Mouse (Mus musculus) adrenal gland, adult (tissue): ENCODE results near the gene Piwil4.
"Not testable (repeated sequence)": the region's sequence is repeated elsewhere in the genome, so short reads cannot be mapped to it uniquely, and the experiment has no call there.

Experiments
- DNase-seq, 2 experiments: peaks; one replicate each; pipeline ENCODE4 v3.0.0; 2022 to 2023; ENCODE audit warnings: low spot score in 1 of 2; ENCODE audit not compliant: inconsistent age in 2 of 2

Piwil4 gene

GRCm38 (mm10) chr9:14726629-14727028 is 13.9 kb downstream of the Piwil4 start:
- no peak for DNase-seq

GRCm38 (mm10) chr9:14726005-14726404 is 14.5 kb downstream of the Piwil4 start:
- no peak for DNase-seq

- no peak for DNase-seq
Observed at GRCm38 (mm10) chr9:14724755-14725420, 15.6 kb downstream of the Piwil4 start.

- no peak for DNase-seq
Observed at GRCm38 (mm10) chr9:14721610-14722009, 18.9 kb downstream of the Piwil4 start.

DNA sequence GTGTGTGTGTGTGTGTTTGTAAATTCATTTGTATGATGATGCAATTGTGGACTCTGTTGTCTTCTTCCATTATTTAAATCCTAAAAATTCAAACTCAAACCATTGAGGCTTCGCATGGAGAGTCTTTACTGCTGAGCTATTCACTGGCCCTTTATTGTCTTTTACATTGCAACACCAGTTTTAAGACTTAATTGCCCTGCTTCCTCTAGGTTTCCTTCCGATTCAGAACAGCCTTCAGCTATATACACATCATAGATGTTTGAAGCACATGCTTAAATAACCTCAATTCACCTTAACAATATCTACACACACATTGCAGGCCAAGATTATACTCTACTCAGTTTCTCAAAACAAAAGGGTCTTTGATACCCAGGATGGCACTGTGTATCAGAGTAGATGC is 20.1 kb downstream of the Piwil4 start:
- DNase-seq = no peak

GRCm38 (mm10) chr9:14718332-14718691 is 22.2 kb downstream of the Piwil4 start:
- DNase-seq = no peak

GRCm38 (mm10) chr9:14717689-14718331 is 22.7 kb downstream of the Piwil4 start:
- DNase-seq = peak; percentile 19 to 57

- no peak for DNase-seq
Observed at GRCm38 (mm10) chr9:14715258-14715657, 25.3 kb downstream of the Piwil4 start.

DNA sequence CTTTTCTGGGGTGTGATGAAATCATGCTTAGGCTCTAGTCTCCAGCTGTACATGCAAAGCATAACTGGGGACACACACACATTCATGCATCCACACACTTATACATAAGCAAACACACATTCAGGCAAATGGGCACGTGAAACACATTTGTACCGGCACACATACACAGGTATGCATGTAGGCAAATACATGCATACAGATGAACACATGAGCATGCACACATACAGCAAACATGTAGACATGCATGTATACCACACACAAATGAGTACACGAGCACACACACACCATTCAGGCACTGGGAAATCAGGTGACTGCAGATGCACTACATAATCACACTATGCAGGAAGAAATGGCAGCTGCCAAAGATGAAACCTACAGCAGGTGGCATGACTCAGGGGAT is 29.6 kb downstream of the Piwil4 start:
- DNase-seq = no peak

GRCm38 (mm10) chr9:14705321-14706162 is 35.0 kb downstream of the Piwil4 start:
- no peak for DNase-seq

DNA sequence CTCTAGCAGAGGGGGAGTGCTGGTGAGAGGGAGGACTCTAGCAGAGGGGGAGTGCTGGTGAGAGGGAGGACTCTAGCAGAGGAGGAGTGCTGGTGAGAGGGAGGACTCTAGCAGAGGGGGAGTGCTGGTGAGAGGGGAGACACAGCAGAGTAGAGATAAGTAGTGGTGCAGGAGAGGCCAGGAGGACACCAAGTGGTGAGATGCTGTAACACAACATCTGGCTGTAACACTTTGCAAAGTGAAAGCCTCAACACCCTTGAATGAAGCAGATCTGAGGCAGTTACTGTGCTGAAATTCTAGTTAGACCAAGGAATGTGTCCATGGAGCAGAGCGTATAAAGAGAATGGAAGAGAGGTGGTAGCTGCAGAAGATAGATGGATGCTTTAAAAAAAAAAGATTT is 39.7 kb downstream of the Piwil4 start:
- not testable (repeated sequence) for DNase-seq

DNA sequence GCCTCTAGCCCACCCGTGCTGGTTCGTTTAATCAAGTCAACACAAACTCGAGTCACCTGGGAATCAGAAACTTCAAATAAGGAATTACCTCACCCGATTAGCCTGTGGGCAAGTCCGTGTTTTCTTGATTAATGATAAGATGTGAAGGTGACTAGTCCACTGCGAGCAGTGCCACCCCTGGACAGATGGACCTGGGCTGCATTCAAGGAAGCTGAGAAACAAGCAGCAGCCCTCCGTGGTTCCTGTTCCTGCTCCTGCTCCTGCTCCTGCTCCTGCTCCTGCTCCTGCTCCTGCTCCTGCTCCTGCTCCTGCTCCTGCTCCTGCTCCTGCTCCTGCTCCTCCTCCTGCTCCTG is 41.3 kb downstream of the Piwil4 start:
- DNase-seq = no peak

- DNase-seq = peak; percentile 85 to 96
Observed at GRCm38 (mm10) chr9:14698582-14699287, 41.8 kb downstream of the Piwil4 start.

GRCm38 (mm10) chr9:14697903-14698302 is 42.6 kb downstream of the Piwil4 start:
- peak; percentile 38 to 59 for DNase-seq

DNA sequence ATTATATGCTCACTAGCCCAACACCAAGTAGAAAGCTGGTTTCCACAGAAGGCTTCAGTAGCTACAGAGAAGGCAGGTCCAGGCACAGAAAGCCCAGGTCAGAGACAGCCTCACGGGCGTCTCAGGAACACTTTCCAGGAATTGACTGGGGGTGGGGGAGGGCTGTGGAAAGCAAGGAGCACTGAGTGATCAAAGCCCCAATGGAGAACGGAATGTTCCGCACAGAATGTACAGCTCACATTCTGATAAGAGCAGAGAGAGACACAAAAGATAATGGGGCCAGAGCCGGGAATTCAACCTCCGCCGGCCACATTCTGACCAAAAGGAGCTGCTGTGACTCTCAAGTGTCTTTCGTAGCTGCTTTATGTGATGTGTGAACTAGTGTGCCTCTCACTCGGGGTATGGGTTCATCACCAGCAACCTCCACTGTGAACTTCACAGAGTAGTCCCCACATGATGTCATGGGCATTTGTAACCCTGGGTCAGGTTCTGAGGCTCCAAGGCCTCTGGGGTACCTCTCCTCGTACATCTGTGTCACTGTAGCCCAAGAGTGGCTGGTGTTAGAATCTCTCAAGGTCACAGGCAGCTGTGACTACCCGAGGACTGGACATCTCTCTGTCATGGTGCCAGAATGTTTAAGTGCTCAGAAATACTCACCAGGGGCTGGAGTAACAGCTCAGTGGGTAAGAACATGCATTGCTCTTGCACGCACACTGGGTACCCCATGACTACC is 51.0 kb downstream of the Piwil4 start:
- DNase-seq = peak in 1 of 2 experiments; percentile 69

- DNase-seq = no peak
Observed at GRCm38 (mm10) chr9:14684363-14684762, 56.2 kb downstream of the Piwil4 start.

- no peak for DNase-seq
Observed at GRCm38 (mm10) chr9:14682741-14683140, 57.8 kb downstream of the Piwil4 start.

GRCm38 (mm10) chr9:14680584-14680983 is 59.9 kb downstream of the Piwil4 start:
- no peak for DNase-seq

GRCm38 (mm10) chr9:14675707-14676691 is 64.5 kb downstream of the Piwil4 start:
- no peak for DNase-seq

DNA sequence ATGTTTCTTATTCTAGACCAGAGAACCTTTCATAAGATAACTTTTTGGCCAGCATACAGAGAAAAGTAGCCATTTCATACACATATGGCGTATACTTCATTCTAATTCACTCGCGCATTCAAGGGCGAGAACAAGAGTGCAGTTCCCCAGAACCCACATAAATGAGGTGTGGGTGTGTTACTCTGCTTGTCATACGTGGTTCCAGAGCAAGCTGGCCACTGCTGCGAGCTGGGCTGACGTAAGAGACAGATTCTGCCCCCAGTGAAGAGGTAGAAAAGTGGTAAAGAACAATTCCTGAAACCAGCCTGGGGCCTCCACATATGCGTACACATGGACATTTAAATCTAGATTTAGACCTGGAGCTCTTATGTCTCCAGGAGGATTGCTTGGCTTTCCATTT is 66.0 kb downstream of the Piwil4 start:
- no peak for DNase-seq
